Mouse (Mus musculus): ENCODE measurements around the gene Smad1.

- TF ChIP-seq CTCF (IDR thresholded peaks at IDR 0.05; ENCODE audit: low read depth, low read length) (no peak), GATA1 (IDR thresholded peaks at IDR 0.05; ENCODE audit: borderline replicate concordance, low read length) (no peak), POLR2AphosphoS5 (IDR thresholded peaks at IDR 0.05; ENCODE audit: insufficient replicate concordance, low read depth, low read length) (no peak), GATA2 (IDR thresholded peaks at IDR 0.05; ENCODE audit: borderline replicate concordance, low read depth, low read length) (no peak)
Measured at GRCm38 (mm10) chr8:79288681-79289080, 110.6 kb downstream of the Smad1 start.
